ENCODE assay signal across 22 mouse cellular contexts in the genomic region with DNA sequence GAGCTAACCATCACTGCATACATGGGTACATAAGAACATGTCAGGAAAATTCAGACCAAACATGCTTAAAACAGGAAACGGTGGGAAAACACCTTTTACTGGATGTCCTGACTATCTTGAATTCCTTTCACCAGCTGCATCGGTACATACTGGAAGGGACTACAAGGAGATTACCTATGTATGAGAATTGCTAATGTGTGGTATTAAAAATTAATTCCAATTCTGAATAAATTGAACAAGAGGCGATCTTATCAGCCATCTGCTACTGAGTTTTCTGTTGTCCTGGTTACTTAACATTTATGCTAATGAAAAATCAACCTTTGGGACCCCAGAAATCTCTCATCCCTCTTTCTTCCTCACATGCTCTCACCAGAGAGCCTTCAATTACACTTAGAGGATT.
DNase-seq lines count a peak whose midpoint lies in the region; ATAC-seq and TF ChIP-seq lines count a peak whose summit lies in the region.
"Had no signal": no experiment of that assay in that cellular context is flagged by ENCODE, and none has a peak within 500 bp of the region (broad histone marks: within the 10 kb centered on the region; RNA-seq: fewer than 3 reads in every experiment).

No protein-coding gene starts in this region.

- TF ChIP-seq CTCF in brain, embryonic 14.5 days (IDR thresholded peaks at IDR 0.05; ENCODE audit: borderline replicate concordance, extremely low read depth, insufficient read depth, insufficient read length): no peak

- H3K9me3 ChIP-seq in midbrain, embryonic 12.5 days: no peaks in the 10 kb centered on the region
- no peaks in the 10 kb centered on the region for H3K9me3 ChIP-seq in midbrain, embryonic 15.5 days
- no peaks in the 10 kb centered on the region for H3K9me3 ChIP-seq in midbrain, embryonic 13.5 days
- no peaks in the 10 kb centered on the region for H3K9me3 ChIP-seq in midbrain, embryonic 10.5 days (replicated peaks)
- H3K9me3 ChIP-seq in midbrain, embryonic 14.5 days (ENCODE audit: control insufficient read depth, low read length): no peaks in the 10 kb centered on the region
- H3K9me3 ChIP-seq in midbrain, embryonic 16.5 days (replicated peaks; ENCODE audit: control insufficient read depth, low read length, poor library complexity, severe bottlenecking): no peaks in the 10 kb centered on the region
- H3K9me3 ChIP-seq in hindbrain, embryonic 16.5 days (ENCODE audit: control insufficient read depth, low read length): no peaks in the 10 kb centered on the region
- H3K9me3 ChIP-seq: G1E had no signal

- H3K36me3 ChIP-seq in midbrain, embryonic 12.5 days: no peaks in the 10 kb centered on the region
- H3K36me3 ChIP-seq in midbrain, embryonic 15.5 days (replicated peaks): no peaks in the 10 kb centered on the region
- no peaks in the 10 kb centered on the region for H3K36me3 ChIP-seq in midbrain, embryonic 13.5 days
- no peaks in the 10 kb centered on the region for H3K36me3 ChIP-seq in midbrain, embryonic 10.5 days
- no peaks in the 10 kb centered on the region for H3K36me3 ChIP-seq in midbrain, embryonic 14.5 days (ENCODE audit: control insufficient read depth, insufficient read depth, low read length)
- H3K36me3 ChIP-seq in midbrain, embryonic 16.5 days (ENCODE audit: control insufficient read depth, insufficient read depth, low read length): no peaks in the 10 kb centered on the region
- no peaks in the 10 kb centered on the region for H3K36me3 ChIP-seq in hindbrain, embryonic 16.5 days (ENCODE audit: control insufficient read depth, insufficient read depth, low read length)
- H3K36me3 ChIP-seq: G1E had no signal

- no peak overlapping the region for H3K4me3 ChIP-seq in midbrain, embryonic 12.5 days
- H3K4me3 ChIP-seq in midbrain, embryonic 15.5 days: no peak overlapping the region
- no peak overlapping the region for H3K4me3 ChIP-seq in midbrain, embryonic 13.5 days (replicated peaks)
- H3K4me3 ChIP-seq in midbrain, embryonic 10.5 days: no peak overlapping the region
- no peak overlapping the region for H3K4me3 ChIP-seq in midbrain, embryonic 14.5 days (replicated peaks; ENCODE audit: low read depth, low read length)
- no peak overlapping the region for H3K4me3 ChIP-seq in midbrain, embryonic 16.5 days (ENCODE audit: low read depth, low read length)
- H3K4me3 ChIP-seq in hindbrain, embryonic 16.5 days (ENCODE audit: low read length): no peak overlapping the region

- no peak for TF ChIP-seq POLR2A in brain, embryonic 14.5 days (IDR thresholded peaks at IDR 0.05; ENCODE audit: borderline replicate concordance, extremely low read depth, insufficient read depth, insufficient read length, poor library complexity, severe bottlenecking)

- H3K27ac ChIP-seq in midbrain, embryonic 12.5 days (replicated peaks): no peak overlapping the region
- H3K27ac ChIP-seq in midbrain, embryonic 15.5 days: no peak overlapping the region
- no peak overlapping the region for H3K27ac ChIP-seq in midbrain, embryonic 13.5 days
- H3K27ac ChIP-seq in midbrain, embryonic 10.5 days (replicated peaks): no peak overlapping the region
- no peak overlapping the region for H3K27ac ChIP-seq in midbrain, embryonic 14.5 days (replicated peaks; ENCODE audit: low read depth, low read length)
- no peak overlapping the region for H3K27ac ChIP-seq in midbrain, embryonic 16.5 days (ENCODE audit: low read length)
- H3K27ac ChIP-seq in hindbrain, embryonic 16.5 days (ENCODE audit: low read depth, low read length): no peak overlapping the region

- ATAC-seq in midbrain, embryonic 12.5 days (ENCODE audit: low FRiP score, low read depth): peak; percentile 62
- ATAC-seq in midbrain, embryonic 15.5 days (replicated peaks): no peak; the same call in 1 of the 2 replicates
- peak; percentile 45; the same call in 1 of the 2 replicates for ATAC-seq in midbrain, embryonic 13.5 days
- ATAC-seq in midbrain, embryonic 14.5 days (ENCODE audit: low FRiP score, low TSS enrichment): peak; percentile 55; the same call in 1 of the 2 replicates
- ATAC-seq in midbrain, embryonic 16.5 days: no peak
- no peak for ATAC-seq in hindbrain, embryonic 16.5 days
- ATAC-seq: activated CD4-positive, CD25-positive, alpha-beta regulatory T cell, adult 4 months; CD4-positive, CD25-positive, alpha-beta regulatory T cell, adult 4 months; Patski had no signal

- no peak overlapping the region for H3K4me2 ChIP-seq in midbrain, embryonic 12.5 days (replicated peaks)
- H3K4me2 ChIP-seq in midbrain, embryonic 15.5 days: no peak overlapping the region
- no peak overlapping the region for H3K4me2 ChIP-seq in midbrain, embryonic 13.5 days (replicated peaks)
- no peak overlapping the region for H3K4me2 ChIP-seq in midbrain, embryonic 14.5 days (ENCODE audit: low read length)
- no peak overlapping the region for H3K4me2 ChIP-seq in midbrain, embryonic 16.5 days (ENCODE audit: low read length)
- H3K4me2 ChIP-seq in hindbrain, embryonic 16.5 days (ENCODE audit: low read length): no peak overlapping the region

- no peak overlapping the region for H3K9ac ChIP-seq in midbrain, embryonic 12.5 days (replicated peaks)
- no peak overlapping the region for H3K9ac ChIP-seq in midbrain, embryonic 15.5 days
- H3K9ac ChIP-seq in midbrain, embryonic 13.5 days (replicated peaks): no peak overlapping the region
- no peak overlapping the region for H3K9ac ChIP-seq in midbrain, embryonic 14.5 days (replicated peaks; ENCODE audit: low read length)
- H3K9ac ChIP-seq in midbrain, embryonic 16.5 days (ENCODE audit: low read depth, low read length): no peak overlapping the region
- no peak overlapping the region for H3K9ac ChIP-seq in hindbrain, embryonic 16.5 days (ENCODE audit: low read depth, low read length)

- 75% methylated on average over 3 of the region's 3 CpGs for WGBS in midbrain, embryonic 12.5 days
- 52% methylated on average over 3 of the region's 3 CpGs for WGBS in midbrain, embryonic 15.5 days
- 65% methylated on average over 3 of the region's 3 CpGs for WGBS in midbrain, embryonic 13.5 days
- WGBS in midbrain, embryonic 10.5 days: 87% methylated on average over 3 of the region's 3 CpGs
- 54% methylated on average over 3 of the region's 3 CpGs for WGBS in midbrain, embryonic 14.5 days
- 60% methylated on average over 3 of the region's 3 CpGs for WGBS in midbrain, embryonic 16.5 days
- WGBS in hindbrain, embryonic 16.5 days: 78% methylated on average over 3 of the region's 3 CpGs

- H3K4me1 ChIP-seq in midbrain, embryonic 12.5 days: no peaks in the 10 kb centered on the region
- H3K4me1 ChIP-seq in midbrain, embryonic 15.5 days: no peaks in the 10 kb centered on the region
- peaks cover 8% of the 10 kb centered on the region for H3K4me1 ChIP-seq in midbrain, embryonic 13.5 days (replicated peaks)
- H3K4me1 ChIP-seq in midbrain, embryonic 10.5 days: no peaks in the 10 kb centered on the region
- no peaks in the 10 kb centered on the region for H3K4me1 ChIP-seq in midbrain, embryonic 14.5 days (ENCODE audit: control insufficient read depth, insufficient read depth, low read length)
- H3K4me1 ChIP-seq in midbrain, embryonic 16.5 days (ENCODE audit: control insufficient read depth, insufficient read depth, low read length): no peaks in the 10 kb centered on the region
- H3K4me1 ChIP-seq in hindbrain, embryonic 16.5 days (ENCODE audit: control insufficient read depth, insufficient read depth, low read depth, low read length): no peaks in the 10 kb centered on the region

- DNase-seq in midbrain, embryonic 10.5 days (ENCODE audit: low spot score): no peak
- DNase-seq in midbrain, embryonic 14.5 days: peak; percentile 25
- peak; percentile 19 for DNase-seq in brain, embryonic 14.5 days (ENCODE audit: low read depth)
- DNase-seq: adrenal gland, adult 2 months; adrenal gland, adult 8-10 months; adrenal gland, postnatal 10 days; adrenal gland, postnatal 14 days; adrenal gland, postnatal 25 days; adrenal gland, postnatal 36 days; B cell, adult 2 months; cerebellum, adult 11 months; cerebellum, adult 11-12 months; cerebellum, adult 18-20 months had no signal

- no peaks in the 10 kb centered on the region for H3K27me3 ChIP-seq in midbrain, embryonic 12.5 days
- no peaks in the 10 kb centered on the region for H3K27me3 ChIP-seq in midbrain, embryonic 15.5 days (replicated peaks)
- no peaks in the 10 kb centered on the region for H3K27me3 ChIP-seq in midbrain, embryonic 13.5 days
- no peaks in the 10 kb centered on the region for H3K27me3 ChIP-seq in midbrain, embryonic 10.5 days (ENCODE audit: low read depth, poor library complexity, severe bottlenecking)
- no peaks in the 10 kb centered on the region for H3K27me3 ChIP-seq in midbrain, embryonic 14.5 days (ENCODE audit: control insufficient read depth, insufficient read depth, low read length)
- no peaks in the 10 kb centered on the region for H3K27me3 ChIP-seq in midbrain, embryonic 16.5 days (ENCODE audit: control insufficient read depth, insufficient read depth, low read depth, low read length)
- no peaks in the 10 kb centered on the region for H3K27me3 ChIP-seq in hindbrain, embryonic 16.5 days (replicated peaks; ENCODE audit: control insufficient read depth, insufficient read depth, low read length)
- H3K27me3 ChIP-seq: Patski had no signal

Comparison
In these comparisons a context has a peak if more than half of its experiments do, and no peak if none do; other contexts are left out.
1. ATAC-seq: peak in midbrain, embryonic 12.5 days (single experiment), midbrain, embryonic 13.5 days (single experiment) and midbrain, embryonic 14.5 days (single experiment); none in midbrain, embryonic 15.5 days (single experiment), midbrain, embryonic 16.5 days (single experiment) and hindbrain, embryonic 16.5 days (single experiment).